Mouse (Mus musculus) ES-Bruce4 (cell line): ENCODE measurements around the gene Wdr63.

Source experiments
- CTCF ChIP-seq: IDR thresholded peaks from one replicate; pipeline ENCODE4 v1.8.1; 2011; ENCODE audit warnings: low read depth, low read length
- POLR2A ChIP-seq: IDR thresholded peaks from one replicate; pipeline ENCODE4 v1.8.1; 2011; ENCODE audit warnings: low read length; ENCODE audit not compliant: insufficient read depth

DNA sequence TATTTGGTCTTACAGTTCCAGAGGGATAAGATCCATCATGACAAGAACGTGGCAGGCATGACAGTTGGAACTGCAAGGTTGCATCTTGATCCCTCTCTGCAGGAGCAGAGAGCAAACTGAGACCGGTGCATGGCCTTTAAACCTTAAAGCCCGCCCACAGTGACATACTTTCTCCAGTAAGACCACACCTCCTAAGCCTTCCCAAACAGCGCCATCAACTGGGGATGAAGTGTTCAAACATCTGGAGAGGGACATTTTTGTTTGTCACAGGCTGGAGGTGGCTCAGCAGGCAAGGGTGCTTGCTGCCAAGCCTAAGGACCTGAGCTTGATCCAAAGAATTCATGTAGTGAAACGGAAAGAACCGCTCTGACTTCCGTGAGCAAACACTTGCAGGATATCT lies 83.2 kb downstream of the Wdr63 start:
- TF ChIP-seq POLR2A (no peak), CTCF (no peak)
